Mouse (Mus musculus): Measurements from ENCODE around the gene Heyl. TPM values are rescaled to one million over a fixed set of nuclear protein-coding genes. Genes with fewer than 3 reads are reported as not detected.

The Heyl gene
- polyA plus RNA-seq (2014; fragmentation: Illumina TruSeq; extraction: RNeasy Lipid Tissue Mini Kit (QIAGEN cat#74804); ENCODE audit: low read depth, low replicate concordance): 7.4 TPM

DNA sequence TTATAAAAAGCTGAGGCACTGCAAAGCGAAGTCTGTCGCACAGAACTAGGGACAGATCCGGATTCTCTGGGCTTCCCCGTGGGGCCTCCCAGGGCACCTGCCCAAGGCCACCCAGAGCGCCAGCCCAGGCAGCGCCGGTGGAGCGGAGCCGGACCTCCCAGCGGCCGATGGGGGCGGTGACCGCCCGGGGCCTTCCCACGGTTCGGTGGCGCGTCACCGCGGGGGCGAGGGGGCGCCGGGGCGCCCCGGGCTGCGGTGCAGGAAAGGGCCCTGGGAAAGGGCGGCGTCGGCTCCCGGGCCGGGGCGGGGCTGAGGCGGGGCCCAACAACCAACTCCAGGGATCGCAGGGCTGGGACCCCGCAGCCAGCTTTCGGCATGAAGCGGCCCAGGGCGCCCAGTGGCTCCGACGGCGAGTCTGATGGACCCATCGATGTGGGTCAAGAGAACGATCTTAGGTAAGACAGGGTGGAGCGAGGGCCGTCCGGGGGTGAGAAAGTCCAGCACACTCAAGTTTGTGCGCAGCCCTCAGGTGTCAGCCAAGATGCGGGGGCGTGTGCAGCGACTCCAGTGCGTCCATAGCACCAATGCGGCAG is at the start of gene Heyl:
Gene Heyl (plus strand): TSS at position 65 of the 593 bp plus-strand sequence.

DNA sequence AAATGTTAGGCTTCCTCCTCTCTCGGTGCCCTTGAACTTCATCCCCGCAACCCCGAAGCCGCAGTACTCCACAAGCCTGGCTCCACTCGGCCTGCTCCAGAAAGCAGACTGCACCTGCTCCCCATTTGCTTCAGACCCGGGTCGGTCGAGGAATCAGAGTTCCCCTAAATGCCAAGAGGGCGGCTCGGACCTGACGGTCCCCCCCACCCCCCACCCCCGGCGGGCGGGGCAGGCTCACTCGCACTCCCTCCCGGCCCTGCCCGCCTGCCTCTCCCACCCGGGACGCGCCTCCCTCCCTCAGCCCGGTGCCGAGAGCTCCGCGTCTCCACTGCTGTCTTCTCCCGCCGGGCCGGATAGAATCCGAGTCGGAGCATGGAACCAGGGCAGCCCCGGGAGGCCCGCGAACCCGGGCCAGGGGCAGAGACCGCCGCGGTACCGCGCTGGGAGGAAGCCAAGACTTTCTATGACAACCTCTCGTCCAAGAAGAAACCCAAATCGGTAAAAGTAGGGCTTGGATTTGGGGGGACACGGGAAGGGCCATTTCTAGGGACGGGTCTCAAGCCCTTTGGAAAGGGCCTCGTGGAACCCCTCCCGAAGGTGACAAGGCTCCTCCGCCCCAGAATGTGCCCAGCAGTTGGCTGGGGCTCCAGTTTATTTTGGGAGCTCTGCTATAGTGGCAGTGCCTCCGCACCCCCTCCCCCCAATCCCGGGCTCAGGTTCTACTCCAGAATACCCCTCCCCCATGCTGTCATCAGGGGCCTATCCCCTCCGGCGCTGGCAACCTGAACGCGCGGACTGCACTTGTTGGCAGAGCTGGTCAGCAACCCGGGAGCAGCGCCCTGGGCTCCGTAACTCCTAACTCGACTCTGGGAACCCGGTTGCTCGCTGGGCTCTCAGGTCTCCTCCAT is 31.9 kb upstream of the Heyl start, which contains the start of gene Nt5c1a:
Gene Nt5c1a (plus strand): TSS at position 319 of the 908 bp plus-strand sequence.

DNA sequence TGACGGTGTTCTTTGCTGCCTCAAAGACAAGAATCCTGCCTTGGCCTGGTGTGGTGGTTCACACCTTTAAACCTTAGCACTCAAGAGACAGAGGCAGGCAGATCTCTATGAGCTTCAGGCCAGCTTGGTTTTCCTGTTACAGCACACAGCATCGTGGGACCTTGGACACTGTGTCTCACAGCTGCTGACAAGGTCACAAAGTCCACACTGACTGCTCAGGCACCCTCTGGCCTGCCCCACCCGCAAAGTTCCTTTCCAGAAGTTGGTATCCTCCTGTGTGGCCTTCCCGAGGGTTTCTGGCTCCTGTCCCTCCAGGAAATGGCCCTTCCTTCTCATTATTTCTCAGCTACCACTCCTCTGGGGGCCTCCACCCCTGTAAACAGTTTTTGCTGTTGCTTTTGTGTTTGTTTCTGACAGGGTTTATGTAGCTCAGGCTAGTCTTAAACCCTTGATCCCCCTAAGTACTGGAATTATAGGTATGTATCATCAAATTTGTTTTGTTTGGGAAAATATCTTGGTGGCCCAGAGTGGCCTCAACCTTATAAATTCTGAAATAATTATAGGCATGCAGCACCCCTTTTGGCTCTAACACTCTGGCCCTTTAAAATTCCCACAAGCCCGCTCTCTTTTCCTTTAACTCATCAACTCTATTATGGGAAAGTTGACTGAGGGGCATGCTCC is 28.5 kb downstream of the Heyl start, which contains the start of gene Pabpc4:
Gene Pabpc4 (plus strand): TSS at position 631 of the 681 bp plus-strand sequence.

Other genes starting within 250 kb of the Heyl start
- gene Mycl, start 237.9 kb upstream of the Heyl start, polyA plus RNA-seq (2014; fragmentation: Illumina TruSeq; extraction: RNeasy Lipid Tissue Mini Kit (QIAGEN cat#74804); ENCODE audit: low read depth, low replicate concordance): 15.5 TPM
- 19.4 TPM for gene Trit1, start 217.0 kb upstream of the Heyl start, polyA plus RNA-seq (2014; fragmentation: Illumina TruSeq; extraction: RNeasy Lipid Tissue Mini Kit (QIAGEN cat#74804); ENCODE audit: low read depth, low replicate concordance)
- gene Bmp8b, start 128.4 kb upstream of the Heyl start, polyA plus RNA-seq (2014; fragmentation: Illumina TruSeq; extraction: RNeasy Lipid Tissue Mini Kit (QIAGEN cat#74804); ENCODE audit: low read depth, low replicate concordance): 0.15 TPM
- 5.8 TPM for gene Oxct2b, start 117.3 kb upstream of the Heyl start, polyA plus RNA-seq (2014; fragmentation: Illumina TruSeq; extraction: RNeasy Lipid Tissue Mini Kit (QIAGEN cat#74804); ENCODE audit: low read depth, low replicate concordance)
- gene Ppie, start 93.6 kb upstream of the Heyl start, polyA plus RNA-seq (2014; fragmentation: Illumina TruSeq; extraction: RNeasy Lipid Tissue Mini Kit (QIAGEN cat#74804); ENCODE audit: low read depth, low replicate concordance): 22.7 TPM
- 0.50 TPM for gene Hpcal4, start 50.3 kb upstream of the Heyl start, polyA plus RNA-seq (2014; fragmentation: Illumina TruSeq; extraction: RNeasy Lipid Tissue Mini Kit (QIAGEN cat#74804); ENCODE audit: low read depth, low replicate concordance)
- gene Nt5c1a, start 32.1 kb upstream of the Heyl start, polyA plus RNA-seq (2014; fragmentation: Illumina TruSeq; extraction: RNeasy Lipid Tissue Mini Kit (QIAGEN cat#74804); ENCODE audit: low read depth, low replicate concordance): 0.35 TPM
- 36.7 TPM for gene Pabpc4, start 28.8 kb downstream of the Heyl start, polyA plus RNA-seq (2014; fragmentation: Illumina TruSeq; extraction: RNeasy Lipid Tissue Mini Kit (QIAGEN cat#74804); ENCODE audit: low read depth, low replicate concordance)
- 5.1 TPM for gene Oxct2a, start 90.1 kb downstream of the Heyl start, polyA plus RNA-seq (2014; fragmentation: Illumina TruSeq; extraction: RNeasy Lipid Tissue Mini Kit (QIAGEN cat#74804); ENCODE audit: low read depth, low replicate concordance)
- gene Bmp8a, start 109.7 kb downstream of the Heyl start, polyA plus RNA-seq (2014; fragmentation: Illumina TruSeq; extraction: RNeasy Lipid Tissue Mini Kit (QIAGEN cat#74804); ENCODE audit: low read depth, low replicate concordance): 2.2 TPM